Mouse (Mus musculus) ES-Bruce4 (cell line): ENCODE data around the gene Rusc2.

Experiments used
- CTCF ChIP-seq: IDR thresholded peaks from one replicate; pipeline ENCODE4 v1.8.1; 2011; ENCODE audit warnings: low read depth, low read length
- EP300 ChIP-seq: IDR thresholded peaks from 2 replicates; pipeline ENCODE4 v1.6.1; 2011; ENCODE audit warnings: low read depth, low read length; ENCODE audit not compliant: insufficient read depth
- POLR2A ChIP-seq: IDR thresholded peaks from one replicate; pipeline ENCODE4 v1.8.1; 2011; ENCODE audit warnings: low read length; ENCODE audit not compliant: insufficient read depth

- TF ChIP-seq POLR2A (no peak), CTCF (no peak), EP300 (no peak)
Measured at GRCm38 (mm10) chr4:43384541-43384940, 2.8 kb downstream of the Rusc2 start.
